Mouse (Mus musculus) frontal cortex, postnatal 10 days (tissue): ENCODE data around the gene Cdk15.

ENCODE experiments used
- DNase-seq, 2 experiments: peaks; one replicate each; pipeline ENCODE4 v3.0.0; 2022; ENCODE audit warnings: low spot score in 2 of 2, mixed read lengths in 1 of 2

Gene Cdk15

GRCm38 (mm10) chr1:59326854-59327395 lies 70.2 kb downstream of the Cdk15 start:
- DNase-seq = no peak

- DNase-seq = no peak
These were observed 76.2 kb downstream of the Cdk15 start for GRCm38 (mm10) chr1:59332737-59333385.

GRCm38 (mm10) chr1:59333386-59333759 lies 76.7 kb downstream of the Cdk15 start:
- no peak for DNase-seq

GRCm38 (mm10) chr1:59333860-59334561 lies 77.3 kb downstream of the Cdk15 start:
- no peak for DNase-seq

GRCm38 (mm10) chr1:59334562-59334890 lies 77.8 kb downstream of the Cdk15 start:
- no peak for DNase-seq

- DNase-seq = no peak
These were observed 79.5 kb downstream of the Cdk15 start for GRCm38 (mm10) chr1:59336256-59336655.

- no peak for DNase-seq
These were observed 84.3 kb downstream of the Cdk15 start for GRCm38 (mm10) chr1:59340814-59341588.

- DNase-seq = no peak
These were observed 85.0 kb downstream of the Cdk15 start for GRCm38 (mm10) chr1:59341697-59342096.

- no peak for DNase-seq
These were observed 85.4 kb downstream of the Cdk15 start for GRCm38 (mm10) chr1:59342146-59342545.

- no peak for DNase-seq
These were observed 96.0 kb downstream of the Cdk15 start for GRCm38 (mm10) chr1:59352706-59353105.

- DNase-seq = no peak
These were observed 98.7 kb downstream of the Cdk15 start for GRCm38 (mm10) chr1:59355440-59355839.

- no peak for DNase-seq
These were observed 102.4 kb downstream of the Cdk15 start for GRCm38 (mm10) chr1:59359136-59359535.

GRCm38 (mm10) chr1:59360834-59361233 lies 104.1 kb downstream of the Cdk15 start:
- DNase-seq = no peak

- no peak for DNase-seq
These were observed 104.8 kb downstream of the Cdk15 start for GRCm38 (mm10) chr1:59361460-59361859.

- no peak for DNase-seq
These were observed 105.3 kb downstream of the Cdk15 start for GRCm38 (mm10) chr1:59361966-59362365.

- DNase-seq = no peak
These were observed 107.8 kb downstream of the Cdk15 start for GRCm38 (mm10) chr1:59364463-59365040.

- no peak for DNase-seq
These were observed 111.4 kb downstream of the Cdk15 start for GRCm38 (mm10) chr1:59367928-59368648.

GRCm38 (mm10) chr1:59368649-59369319 lies 112.1 kb downstream of the Cdk15 start:
- no peak for DNase-seq

GRCm38 (mm10) chr1:59369320-59369685 lies 112.6 kb downstream of the Cdk15 start:
- no peak for DNase-seq

- no peak for DNase-seq
These were observed 113.7 kb downstream of the Cdk15 start for GRCm38 (mm10) chr1:59370355-59370950.
